Mouse (Mus musculus): ENCODE data around the gene Tysnd1.

GRCm38 (mm10) chr10:61696560-61696823 is 1.2 kb downstream of the Tysnd1 start:
- TF ChIP-seq POLR2A (IDR thresholded peaks at IDR 0.05; ENCODE audit: extremely low read depth, insufficient read depth, low read length) = no peak
- TF ChIP-seq CTCF (IDR thresholded peaks at IDR 0.05; ENCODE audit: extremely low read depth, insufficient read depth, low read length) = no peak
